ENCODE assay signal across 25 mouse cellular contexts in genomic region chr16:90652821-90653220, GRCm38 (mm10).
DNase-seq lines count a peak whose midpoint lies in the region; ATAC-seq and TF ChIP-seq lines count a peak whose summit lies in the region.
"Had no signal": no experiment of that assay in that cellular context is flagged by ENCODE, and none has a peak within 500 bp of the region (broad histone marks: within the 10 kb centered on the region; RNA-seq: fewer than 3 reads in every experiment).

No protein-coding gene starts in this region.

- peak; percentile 5 for DNase-seq in A20 (ENCODE audit: low read depth, low spot score)
- peak; percentile 47 for DNase-seq in ES-E14 (ENCODE audit: low read depth, low spot score)
- DNase-seq in ZHBTc4 (ENCODE audit: low read depth, low spot score), result peak; percentile 78
- no peak for DNase-seq in layer of hippocampus, adult 9-10 months (ENCODE audit: low spot score)
- DNase-seq in embryonic facial prominence, embryonic 10.5 days (ENCODE audit: low spot score), result no peak
- DNase-seq: adrenal gland, postnatal 25 days; cerebellum, adult 11-12 months; cerebellum, postnatal 14 days; gastrocnemius, adult 2 months; gastrocnemius, postnatal 36 days; kidney, adult 8-10 months; kidney, postnatal 14 days; midbrain, embryonic 14.5 days; retina, postnatal 1 day; right cerebral cortex, postnatal 14 days; thymus, postnatal 14 days had no signal

- no peak overlapping the region for H3K27ac ChIP-seq in intestine, postnatal 0 days (ENCODE audit: low read depth, low read length)
- no peak overlapping the region for H3K27ac ChIP-seq in intestine, embryonic 15.5 days
- no peak overlapping the region for H3K27ac ChIP-seq in ES-E14 (ENCODE audit: insufficient read depth, low read depth, low read length, poor library complexity, severe bottlenecking)
- H3K27ac ChIP-seq in embryonic facial prominence, embryonic 10.5 days (replicated peaks), result no peak overlapping the region
- H3K27ac ChIP-seq: gastrocnemius, adult 2 months; heart, embryonic 15.5 days; left cerebral cortex, adult 2 months; limb, embryonic 12.5 days; liver, embryonic 15.5 days; macrophage had no signal

- WGBS in intestine, postnatal 0 days, result 56% methylated on average over 4 of the region's 4 CpGs
- 60% methylated on average over 4 of the region's 4 CpGs for WGBS in intestine, embryonic 15.5 days
- 68% methylated on average over 4 of the region's 4 CpGs for WGBS in embryonic facial prominence, embryonic 10.5 days

- no peak overlapping the region for H3K4me3 ChIP-seq in intestine, postnatal 0 days (ENCODE audit: low read depth, low read length)
- H3K4me3 ChIP-seq in intestine, embryonic 15.5 days (replicated peaks), result no peak overlapping the region
- H3K4me3 ChIP-seq in ES-E14 (ENCODE audit: insufficient read depth in 1 of 2, low read depth in 1 of 2, low read length in 2 of 2, poor library complexity in 1 of 2, severe bottlenecking in 1 of 2), result no peak overlapping the region
- no peak overlapping the region for H3K4me3 ChIP-seq in embryonic facial prominence, embryonic 10.5 days
- H3K4me3 ChIP-seq: gastrocnemius, adult 2 months; heart, embryonic 15.5 days; left cerebral cortex, adult 2 months; limb, embryonic 12.5 days; liver, embryonic 15.5 days had no signal

- peak; percentile 20; the same call in 1 of the 2 replicates for TF ChIP-seq CTCF in intestine, postnatal 0 days (IDR thresholded peaks at IDR 0.05; ENCODE audit: low read depth)

- in situ Hi-C loops in ES-E14 (cut with MboI; ENCODE audit: low sequenced_read_pairs in 2 of 2, unreplicated experiment in 2 of 2), result no loop called here

- ATAC-seq in intestine, postnatal 0 days, result no peak
- no peak for ATAC-seq in intestine, embryonic 15.5 days
- ATAC-seq: forebrain, embryonic 14.5 days; hindbrain, embryonic 16.5 days had no signal

- no peaks in the 10 kb centered on the region for H3K27me3 ChIP-seq in intestine, postnatal 0 days (replicated peaks; ENCODE audit: control insufficient read depth, insufficient read depth, low read length)
- no peaks in the 10 kb centered on the region for H3K27me3 ChIP-seq in intestine, embryonic 15.5 days (replicated peaks)
- no peaks in the 10 kb centered on the region for H3K27me3 ChIP-seq in embryonic facial prominence, embryonic 10.5 days (replicated peaks; ENCODE audit: low read depth, poor library complexity, severe bottlenecking)
- H3K27me3 ChIP-seq: heart, embryonic 15.5 days; limb, embryonic 12.5 days; liver, embryonic 15.5 days had no signal

- H3K36me3 ChIP-seq in intestine, postnatal 0 days (ENCODE audit: control insufficient read depth, insufficient read depth), result no peaks in the 10 kb centered on the region
- no peaks in the 10 kb centered on the region for H3K36me3 ChIP-seq in intestine, embryonic 15.5 days
- H3K36me3 ChIP-seq in ES-E14 (ENCODE audit: control insufficient read depth, insufficient read depth, low read length, poor library complexity, severe bottlenecking), result no peaks in the 10 kb centered on the region
- no peaks in the 10 kb centered on the region for H3K36me3 ChIP-seq in embryonic facial prominence, embryonic 10.5 days (replicated peaks)
- H3K36me3 ChIP-seq: heart, embryonic 15.5 days; limb, embryonic 12.5 days; liver, embryonic 15.5 days had no signal

- no peak overlapping the region for H3K4me2 ChIP-seq in intestine, postnatal 0 days (replicated peaks; ENCODE audit: low read depth)
- H3K4me2 ChIP-seq in intestine, embryonic 15.5 days (replicated peaks), result no peak overlapping the region
- H3K4me2 ChIP-seq: heart, embryonic 15.5 days; limb, embryonic 12.5 days; liver, embryonic 15.5 days had no signal

- H3K9ac ChIP-seq in intestine, postnatal 0 days (ENCODE audit: low read depth, low read length), result no peak overlapping the region
- H3K9ac ChIP-seq in intestine, embryonic 15.5 days, result no peak overlapping the region
- no peak overlapping the region for H3K9ac ChIP-seq in ES-E14 (ENCODE audit: insufficient read depth, low read depth, low read length, poor library complexity, severe bottlenecking)
- H3K9ac ChIP-seq: heart, embryonic 15.5 days; limb, embryonic 12.5 days; liver, embryonic 15.5 days had no signal

- H3K9me3 ChIP-seq in intestine, postnatal 0 days (ENCODE audit: control insufficient read depth), result no peaks in the 10 kb centered on the region
- no peaks in the 10 kb centered on the region for H3K9me3 ChIP-seq in intestine, embryonic 15.5 days
- H3K9me3 ChIP-seq in ES-E14 (ENCODE audit: control insufficient read depth, insufficient read depth, low read depth, low read length), result no peaks in the 10 kb centered on the region
- 0 out of 2 replicates have a peak, but pooled peaks cover 3% of the 10 kb centered on the region for H3K9me3 ChIP-seq in embryonic facial prominence, embryonic 10.5 days
- H3K9me3 ChIP-seq: heart, embryonic 15.5 days; limb, embryonic 12.5 days; liver, embryonic 15.5 days had no signal

- H3K4me1 ChIP-seq in intestine, postnatal 0 days (replicated peaks; ENCODE audit: control insufficient read depth, insufficient read depth, low read length), result no peaks in the 10 kb centered on the region
- H3K4me1 ChIP-seq in intestine, embryonic 15.5 days (replicated peaks), result no peaks in the 10 kb centered on the region
- H3K4me1 ChIP-seq in ES-E14 (ENCODE audit: control insufficient read depth in 2 of 2, insufficient read depth in 2 of 2, low read length in 2 of 2, poor library complexity in 1 of 2), result no peaks in the 10 kb centered on the region
- peaks cover 10% of the 10 kb centered on the region for H3K4me1 ChIP-seq in embryonic facial prominence, embryonic 10.5 days
- H3K4me1 ChIP-seq: heart, embryonic 15.5 days; liver, embryonic 15.5 days had no signal

TF ChIP-seq in ES-E14, 5 proteins besides CTCF, POLR2A, EP300 and RAD21:
- TF ChIP-seq ZNF384 (IDR thresholded peaks at IDR 0.05; ENCODE audit: low read depth, low read length) (no peak), HCFC1 (IDR thresholded peaks at IDR 0.05; ENCODE audit: borderline replicate concordance, insufficient read depth, low read length) (no peak), ZC3H11A (IDR thresholded peaks at IDR 0.05; ENCODE audit: borderline replicate concordance, low read depth, low read length) (peak; percentile 43)

Comparison
In these comparisons a context has a peak if more than half of its experiments do, and no peak if none do; other contexts are left out.
1. DNase-seq: peak in A20 (single experiment), ES-E14 (single experiment) and ZHBTc4 (single experiment); none in layer of hippocampus, adult 9-10 months (single experiment) and embryonic facial prominence, embryonic 10.5 days (single experiment).